ENCODE assay signal across 20 mouse cellular contexts in genomic region chr5:143036052-143036451, GRCm38 (mm10).
DNase-seq lines count a peak whose midpoint lies in the region; ATAC-seq and TF ChIP-seq lines count a peak whose summit lies in the region.
"Had no signal": no experiment of that assay in that cellular context is flagged by ENCODE, and none has a peak within 500 bp of the region (broad histone marks: within the 10 kb centered on the region; RNA-seq: fewer than 3 reads in every experiment).

No protein-coding gene starts in this region.

- H3K27ac ChIP-seq in heart, adult 2 months, result peak overlapping the region; percentile 16; the same call in 1 of the 2 replicates
- H3K27ac ChIP-seq in layer of hippocampus, adult 2 months, result no peak overlapping the region
- no peak overlapping the region for H3K27ac ChIP-seq in liver, embryonic 11.5 days (ENCODE audit: low read depth, low read length)
- H3K27ac ChIP-seq in cerebellum, adult 2 months (ENCODE audit: insufficient read depth, low read length), result no peak overlapping the region
- H3K27ac ChIP-seq: embryonic facial prominence, embryonic 12.5 days; limb, embryonic 12.5 days; midbrain, embryonic 12.5 days; stomach, embryonic 15.5 days had no signal

- WGBS in heart, adult 2 months, result 80% methylated on average over 1 of the region's 1 CpGs
- WGBS in liver, embryonic 11.5 days, result 81% methylated on average over 1 of the region's 1 CpGs
- 87% methylated on average over 1 of the region's 1 CpGs for WGBS in cerebellum, adult 2 months

- TF ChIP-seq POLR2A in heart, adult 2 months (IDR thresholded peaks at IDR 0.05; ENCODE audit: insufficient read depth, low read depth, low read length), result no peak
- TF ChIP-seq POLR2A in cerebellum, adult 2 months (IDR thresholded peaks at IDR 0.05; ENCODE audit: borderline replicate concordance, insufficient read depth, low read length), result no peak

- no peak for DNase-seq in heart, adult 2 months
- DNase-seq in heart, adult 9 months (ENCODE audit: low spot score in 2 of 2), result no peak
- DNase-seq in layer of hippocampus, adult 2 months (ENCODE audit: low spot score in 2 of 2), result no peak
- no peak for DNase-seq in layer of hippocampus, adult 18-20 months (ENCODE audit: low spot score in 2 of 2)
- no peak for DNase-seq in liver, embryonic 11.5 days (ENCODE audit: low spot score)
- no peak for DNase-seq in left cerebral cortex, adult 8-10 months (ENCODE audit: low spot score in 2 of 2)
- no peak for DNase-seq in cerebellum, adult 2 months
- DNase-seq in testis, postnatal 10 days (ENCODE audit: low spot score), result no peak
- DNase-seq: cerebellum, adult 11 months; gastrocnemius, postnatal 10 days; kidney, postnatal 14 days; layer of hippocampus, postnatal 36 days; thymus, postnatal 4 days had no signal

- TF ChIP-seq EP300 in heart, adult 2 months (IDR thresholded peaks at IDR 0.05; ENCODE audit: insufficient read depth, low read depth, low read length), result no peak

- peaks cover 12% of the 10 kb centered on the region for H3K4me1 ChIP-seq in heart, adult 2 months (ENCODE audit: control insufficient read depth, insufficient read depth, low read length)
- peaks cover 27% of the 10 kb centered on the region for H3K4me1 ChIP-seq in liver, embryonic 11.5 days (replicated peaks; ENCODE audit: control insufficient read depth, insufficient read depth, low read length)
- H3K4me1 ChIP-seq in cerebellum, adult 2 months (ENCODE audit: control insufficient read depth, insufficient read depth, low read length), result no peaks in the 10 kb centered on the region
- H3K4me1 ChIP-seq: stomach, embryonic 15.5 days had no signal

- H3K27me3 ChIP-seq in heart, adult 2 months (ENCODE audit: control insufficient read depth, insufficient read depth, low read length), result no peaks in the 10 kb centered on the region
- no peaks in the 10 kb centered on the region for H3K27me3 ChIP-seq in liver, embryonic 11.5 days (replicated peaks; ENCODE audit: control insufficient read depth, insufficient read depth, low read length)
- no peaks in the 10 kb centered on the region for H3K27me3 ChIP-seq in cerebellum, adult 2 months (ENCODE audit: control insufficient read depth, insufficient read depth, low read length)
- H3K27me3 ChIP-seq: embryonic facial prominence, embryonic 12.5 days; limb, embryonic 12.5 days; midbrain, embryonic 12.5 days; stomach, embryonic 15.5 days had no signal

- intact Hi-C loops in heart, adult 2 months (cut with DNase I), result loop anchor here (2.0 kb wide), 1 partner anchor 157 kb away; no protein-coding TSS in a partner anchor

- H3K36me3 ChIP-seq in heart, adult 2 months (ENCODE audit: control insufficient read depth, insufficient read depth, low read length), result peaks cover 2% of the 10 kb centered on the region
- H3K36me3 ChIP-seq in liver, embryonic 11.5 days (ENCODE audit: control insufficient read depth, insufficient read depth, low read length), result peaks cover 8% of the 10 kb centered on the region; the same call in 1 of the 2 replicates
- H3K36me3 ChIP-seq: embryonic facial prominence, embryonic 12.5 days; midbrain, embryonic 12.5 days; stomach, embryonic 15.5 days had no signal

- peak; percentile 25 for TF ChIP-seq CTCF in heart, adult 2 months (IDR thresholded peaks at IDR 0.05)
- TF ChIP-seq CTCF in layer of hippocampus, adult 2 months (conservative IDR thresholded peaks at IDR 0.05), result peak; percentile 28; the same call in 1 of the 2 replicates
- no peak for TF ChIP-seq CTCF in cerebellum, adult 2 months (IDR thresholded peaks at IDR 0.05; ENCODE audit: borderline replicate concordance, insufficient read depth, low read depth, low read length)

- H3K4me2 ChIP-seq in liver, embryonic 11.5 days, result no peak overlapping the region
- H3K4me2 ChIP-seq: embryonic facial prominence, embryonic 12.5 days; limb, embryonic 12.5 days; midbrain, embryonic 12.5 days; stomach, embryonic 15.5 days had no signal

- H3K4me3 ChIP-seq in heart, adult 2 months, result no peak overlapping the region
- no peak overlapping the region for H3K4me3 ChIP-seq in layer of hippocampus, adult 2 months
- H3K4me3 ChIP-seq in liver, embryonic 11.5 days (ENCODE audit: low read depth, low read length), result no peak overlapping the region
- H3K4me3 ChIP-seq in cerebellum, adult 2 months (replicated peaks; ENCODE audit: insufficient read depth, low read depth, low read length), result no peak overlapping the region
- H3K4me3 ChIP-seq: embryonic facial prominence, embryonic 12.5 days; limb, embryonic 12.5 days; midbrain, embryonic 12.5 days; stomach, embryonic 15.5 days had no signal

- H3K79me2 ChIP-seq in heart, adult 2 months (replicated peaks; ENCODE audit: control insufficient read depth, insufficient read depth, low read length), result no peaks in the 10 kb centered on the region; the same call in 1 of the 2 replicates

- no peaks in the 10 kb centered on the region for H3K9me3 ChIP-seq in liver, embryonic 11.5 days (ENCODE audit: control insufficient read depth, low read length)
- H3K9me3 ChIP-seq: embryonic facial prominence, embryonic 12.5 days; G1E; limb, embryonic 12.5 days; midbrain, embryonic 12.5 days; stomach, embryonic 15.5 days had no signal

- ATAC-seq in liver, embryonic 11.5 days (replicated peaks; ENCODE audit: low FRiP score), result peak; percentile 66
- ATAC-seq: forebrain, embryonic 16.5 days; lung, postnatal 0 days had no signal

- no peak overlapping the region for H3K9ac ChIP-seq in heart, adult 2 months (ENCODE audit: low read depth, low read length)
- H3K9ac ChIP-seq in liver, embryonic 11.5 days (ENCODE audit: low read depth, low read length), result no peak overlapping the region
- H3K9ac ChIP-seq: embryonic facial prominence, embryonic 12.5 days; limb, embryonic 12.5 days; midbrain, embryonic 12.5 days; stomach, embryonic 15.5 days had no signal
